Mouse (Mus musculus): Measurements from ENCODE around the gene Tob2. TPM values are rescaled to one million over a fixed set of nuclear protein-coding genes. Genes with fewer than 3 reads are reported as not detected.

The Tob2 gene
- polyA plus RNA-seq, 1 experiment from 2014 or later = 15.6 TPM

DNA sequence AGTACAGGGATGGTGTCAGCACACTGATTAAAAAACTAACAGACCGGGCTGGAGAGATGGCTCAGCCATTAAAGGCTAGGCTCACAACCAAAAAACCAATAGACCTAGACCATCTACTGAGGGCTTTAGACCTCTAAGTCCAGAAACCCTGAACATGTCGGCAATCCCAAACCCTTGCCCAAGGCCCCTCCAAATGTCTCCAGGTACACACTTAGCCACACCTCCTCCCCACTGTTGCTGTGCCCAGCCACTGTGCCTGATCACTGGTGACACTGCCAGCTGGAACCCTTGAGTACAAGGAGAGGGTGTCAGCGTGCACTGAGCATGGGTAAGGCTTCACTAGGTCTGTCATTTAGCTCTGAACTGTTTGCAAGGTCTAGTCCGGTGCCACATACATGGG lies 60.2 kb downstream of the Tob2 start:
- no peak overlapping the region for H3K27ac ChIP-seq
- no peak for DNase-seq (ENCODE audit: low spot score)
- peaks cover 21% of the 10 kb centered on the region for H3K36me3 ChIP-seq
- H3K4me3 ChIP-seq = no peak overlapping the region
- 83% methylated on average over 4 of the region's 4 CpGs for WGBS
- peaks cover 20% of the 10 kb centered on the region for H3K4me1 ChIP-seq
- no peaks in the 10 kb centered on the region for H3K9me3 ChIP-seq
- 0 out of 2 replicates have a peak, but pooled peaks cover under 1% of the 10 kb centered on the region for H3K27me3 ChIP-seq (ENCODE audit: insufficient read depth, poor library complexity, severe bottlenecking)

Other genes starting within 250 kb of the Tob2 start
- gene L3mbtl2, start 194.9 kb downstream of the Tob2 start, polyA plus RNA-seq (2016; fragmentation: Nextera tagmentation; extraction: Ambion mirVana) = 28.0 and 31.3 TPM in 2 replicates
- 0.53 and 1.4 TPM in 2 replicates for gene Chadl, start 161.5 kb downstream of the Tob2 start, polyA plus RNA-seq (2016; fragmentation: Nextera tagmentation; extraction: Ambion mirVana)
- 30.1 and 34.2 TPM in 2 replicates for gene Zc3h7b, start 113.7 kb downstream of the Tob2 start, polyA plus RNA-seq (2016; fragmentation: Nextera tagmentation; extraction: Ambion mirVana)
- gene Rangap1, start 113.3 kb downstream of the Tob2 start, polyA plus RNA-seq (2016; fragmentation: Nextera tagmentation; extraction: Ambion mirVana) = 140 and 141 TPM in 2 replicates
- 17.3 and 20.2 TPM in 2 replicates for gene Tef, start 56.4 kb downstream of the Tob2 start, polyA plus RNA-seq (2016; fragmentation: Nextera tagmentation; extraction: Ambion mirVana)
- gene Phf5a, start 13.1 kb upstream of the Tob2 start, polyA plus RNA-seq (2016; fragmentation: Nextera tagmentation; extraction: Ambion mirVana) = 154 and 200 TPM in 2 replicates
- gene Aco2, start 13.5 kb upstream of the Tob2 start, polyA plus RNA-seq (2016; fragmentation: Nextera tagmentation; extraction: Ambion mirVana) = 320 and 472 TPM in 2 replicates
- 108 and 120 TPM in 2 replicates for gene Polr3h, start 67.4 kb upstream of the Tob2 start, polyA plus RNA-seq (2016; fragmentation: Nextera tagmentation; extraction: Ambion mirVana)
- gene Csdc2, start 78.0 kb upstream of the Tob2 start, polyA plus RNA-seq (2016; fragmentation: Nextera tagmentation; extraction: Ambion mirVana) = 6.4 and 7.4 TPM in 2 replicates
- gene Pmm1, start 102.1 kb upstream of the Tob2 start, polyA plus RNA-seq (2016; fragmentation: Nextera tagmentation; extraction: Ambion mirVana) = 24.0 and 28.6 TPM in 2 replicates
- gene 1700029P11Rik, start 121.7 kb upstream of the Tob2 start, polyA plus RNA-seq (2016; fragmentation: Nextera tagmentation; extraction: Ambion mirVana) = not detected in 2 replicates
- gene Xrcc6, start 129.0 kb upstream of the Tob2 start, polyA plus RNA-seq (2016; fragmentation: Nextera tagmentation; extraction: Ambion mirVana) = 98.6 and 99.8 TPM in 2 replicates
- 26.7 and 27.5 TPM in 2 replicates for gene Desi1, start 175.1 kb upstream of the Tob2 start, polyA plus RNA-seq (2016; fragmentation: Nextera tagmentation; extraction: Ambion mirVana)
- gene Snu13, start 188.8 kb upstream of the Tob2 start, polyA plus RNA-seq (2016; fragmentation: Nextera tagmentation; extraction: Ambion mirVana) = 217 and 292 TPM in 2 replicates
- gene 4930407I10Rik, start 200.4 kb upstream of the Tob2 start, polyA plus RNA-seq (2016; fragmentation: Nextera tagmentation; extraction: Ambion mirVana) = not detected in 2 replicates
- gene Mei1, start 211.2 kb upstream of the Tob2 start, polyA plus RNA-seq (2016; fragmentation: Nextera tagmentation; extraction: Ambion mirVana) = 0.05 TPM in 1 of 2 replicates, not detected in the other